Mouse (Mus musculus) liver, embryonic 18 days (tissue): Measurements from ENCODE around the gene Alkal2. TPM values are rescaled to one million over a fixed set of nuclear protein-coding genes. Genes with fewer than 3 reads are reported as not detected.

Experiments used
- polyA plus RNA-seq: library from polyadenylated mRNA; depleted of rRNA; stranded (reverse); fragments of >200 nt; gene quantifications from 2 replicates; pipeline ENCODE4 v1.2.3, GENCODE M21; 2012; rRNA removed

Gene Alkal2
- not detected in 2 replicates for polyA plus RNA-seq

GRCm38 (mm10) chr12:30883986-30884621 lies at the start of gene Alkal2:
Gene Alkal2 (plus strand): TSS chr12:30884322.

GRCm38 (mm10) chr12:30911261-30912047 lies 27.3 kb downstream of the Alkal2 start, which contains the start of the genes Acp1 and Sh3yl1:
Gene Acp1 (minus strand): TSS chr12:30911589.
Gene Sh3yl1 (plus strand): TSS chr12:30911668.

Other genes with a start within 250 kb of the Alkal2 start
- gene Acp1, start 27.3 kb downstream of the Alkal2 start, polyA plus RNA-seq: 18.3 and 18.9 TPM in 2 replicates
- gene Sh3yl1, start 27.3 kb downstream of the Alkal2 start, polyA plus RNA-seq: 8.5 and 9.8 TPM in 2 replicates
- 2.3 and 3.0 TPM in 2 replicates for gene Fam110c, start 189.5 kb downstream of the Alkal2 start, polyA plus RNA-seq